Mouse (Mus musculus): Measurements from ENCODE around the gene Slc5a11. TPM values are rescaled to one million over a fixed set of nuclear protein-coding genes. Genes with fewer than 3 reads are reported as not detected.
A peak's percentile ranks its signal among the peaks of the same experiment; 100 is the strongest.

Slc5a11 gene
- polyA plus RNA-seq, 1 experiment from 2014 or later = 0.11 TPM

DNA sequence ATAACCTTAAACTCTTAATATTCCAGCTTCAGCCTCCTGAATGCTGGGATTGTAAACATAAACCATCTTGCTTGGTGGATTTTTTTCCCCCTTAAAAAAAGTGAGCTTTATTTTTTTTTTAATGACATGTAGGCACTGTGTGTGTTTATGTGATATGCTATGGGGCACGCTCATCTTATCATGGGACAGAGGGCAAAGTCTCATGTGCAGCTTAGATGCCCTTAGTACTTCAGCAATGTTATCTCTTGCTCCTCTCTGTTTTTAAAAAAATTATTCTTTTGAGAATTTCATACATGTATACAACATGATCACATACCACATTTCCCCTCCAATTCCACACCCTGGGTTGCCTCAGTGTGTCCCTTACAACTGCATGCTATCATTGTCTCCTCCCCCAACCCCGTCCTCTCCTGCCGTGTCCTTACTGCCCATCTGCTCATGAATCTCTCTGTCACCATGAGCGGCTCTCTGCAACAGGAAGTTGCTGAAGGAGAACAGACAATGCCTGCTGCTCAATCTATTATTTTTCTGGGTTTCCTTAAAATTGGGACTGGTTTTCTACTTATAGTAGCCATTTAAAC lies 32.0 kb downstream of the Slc5a11 start:
- WGBS = 46% methylated on average over 4 of the region's 4 CpGs
- ATAC-seq (replicated peaks; ENCODE audit: extremely low read depth, insufficient read depth, low FRiP score) = no peak

DNA sequence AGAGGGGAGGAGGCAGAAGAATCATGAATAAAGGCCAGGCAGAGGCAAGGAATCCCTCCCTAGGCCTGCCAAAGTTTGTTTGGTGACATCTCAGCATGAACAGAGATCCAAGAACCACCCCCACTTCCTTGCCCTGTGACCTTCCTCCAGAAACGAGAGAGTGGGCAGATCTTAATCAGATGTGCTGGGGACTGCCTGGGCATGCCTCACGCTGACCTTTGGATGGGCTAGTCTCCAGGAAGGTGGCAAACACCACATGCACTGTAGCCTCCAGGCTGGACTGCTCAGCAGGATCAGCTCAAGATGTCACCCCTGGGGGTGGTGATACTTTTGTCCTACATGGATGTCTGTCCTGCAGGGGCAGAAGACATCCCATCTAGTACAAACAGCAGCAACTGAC lies 33.6 kb downstream of the Slc5a11 start:
- Histone ChIP-seq H3K4me3 (ENCODE audit: low read length) (no peak overlapping the region), H3K9ac (ENCODE audit: low read length) (no peak overlapping the region), H3K4me2 (ENCODE audit: low read depth, low read length) (no peak overlapping the region), H3K27me3 (ENCODE audit: control insufficient read depth, insufficient read depth, low read length) (no peaks in the 10 kb centered on the region), H3K36me3 (ENCODE audit: control insufficient read depth, insufficient read depth) (no peaks in the 10 kb centered on the region), H3K4me1 (ENCODE audit: control insufficient read depth, insufficient read depth, low read length) (peaks cover 12% of the 10 kb centered on the region), H3K9me3 (replicated peaks; ENCODE audit: control insufficient read depth, low read length) (no peaks in the 10 kb centered on the region), H3K27ac (ENCODE audit: low read length) (no peak overlapping the region)
- ATAC-seq (replicated peaks; ENCODE audit: extremely low read depth, insufficient read depth, low FRiP score) = no peak
- 42% methylated on average over 2 of the region's 2 CpGs for WGBS

More for the DNA sequence above, 32.0 kb downstream of the Slc5a11 start:
- H3K4me3 ChIP-seq (ENCODE audit: low read length) = no peak overlapping the region
- H3K9ac ChIP-seq (ENCODE audit: low read length) = no peak overlapping the region
- peaks cover 12% of the 10 kb centered on the region for H3K4me1 ChIP-seq (ENCODE audit: control insufficient read depth, insufficient read depth, low read length)
- no peaks in the 10 kb centered on the region for H3K36me3 ChIP-seq (ENCODE audit: control insufficient read depth, insufficient read depth)
- H3K27ac ChIP-seq (ENCODE audit: low read length) = no peak overlapping the region
- no peaks in the 10 kb centered on the region for H3K27me3 ChIP-seq (ENCODE audit: control insufficient read depth, insufficient read depth, low read length)
- no peak overlapping the region for H3K4me2 ChIP-seq (ENCODE audit: low read depth, low read length)
- no peaks in the 10 kb centered on the region for H3K9me3 ChIP-seq (replicated peaks; ENCODE audit: control insufficient read depth, low read length)

DNA sequence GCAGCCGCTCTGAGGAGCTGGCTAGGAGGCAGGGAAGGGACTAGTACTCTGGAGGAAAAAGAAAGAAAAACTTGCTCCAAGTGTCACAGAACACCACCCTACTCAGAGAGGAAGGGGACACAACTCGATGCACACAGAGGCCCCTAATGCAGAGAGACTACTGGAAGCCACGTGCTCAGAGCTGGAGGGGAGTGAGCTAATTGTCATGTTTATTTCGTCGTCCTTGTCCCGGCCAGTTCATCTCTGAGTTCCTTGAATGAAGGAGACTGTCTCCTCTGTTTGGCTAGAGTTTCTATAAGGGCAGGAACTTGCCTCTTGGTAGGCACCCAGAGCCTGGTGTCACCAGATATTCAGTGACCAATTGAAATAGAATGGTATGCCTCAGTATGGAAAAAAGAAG lies 36.8 kb downstream of the Slc5a11 start:
- ATAC-seq (replicated peaks; ENCODE audit: extremely low read depth, insufficient read depth, low FRiP score) = no peak
- H3K27ac ChIP-seq (ENCODE audit: low read length) = no peak overlapping the region
- H3K9ac ChIP-seq (ENCODE audit: low read length) = no peak overlapping the region
- H3K9me3 ChIP-seq (replicated peaks; ENCODE audit: control insufficient read depth, low read length) = no peaks in the 10 kb centered on the region
- H3K27me3 ChIP-seq (ENCODE audit: control insufficient read depth, insufficient read depth, low read length) = no peaks in the 10 kb centered on the region
- H3K4me2 ChIP-seq (ENCODE audit: low read depth, low read length) = no peak overlapping the region
- H3K4me1 ChIP-seq (ENCODE audit: control insufficient read depth, insufficient read depth, low read length) = no peaks in the 10 kb centered on the region
- H3K36me3 ChIP-seq (ENCODE audit: control insufficient read depth, insufficient read depth) = no peaks in the 10 kb centered on the region
- H3K4me3 ChIP-seq (ENCODE audit: low read length) = no peak overlapping the region
- WGBS = 62% methylated on average over 6 of the region's 6 CpGs

DNA sequence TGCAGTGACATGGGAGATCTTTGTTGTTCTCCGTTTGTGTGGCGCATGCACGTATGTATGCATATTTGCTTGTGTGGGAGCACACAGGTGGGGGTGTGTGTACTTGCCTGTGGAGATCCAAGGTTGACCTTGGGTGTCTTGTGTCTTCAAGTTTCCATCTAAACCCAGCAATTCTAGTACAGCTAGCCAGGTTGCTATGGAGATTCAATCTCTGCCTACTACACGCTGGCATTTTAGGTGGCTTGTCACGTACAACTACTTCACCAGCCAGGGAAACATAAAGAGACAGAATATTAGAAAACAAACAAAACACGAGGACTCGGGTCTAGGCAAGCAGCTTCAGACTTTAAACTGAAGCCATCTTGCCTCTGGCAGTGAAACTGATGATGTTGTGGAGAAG lies 38.8 kb downstream of the Slc5a11 start:
- no peak for ATAC-seq (replicated peaks; ENCODE audit: extremely low read depth, insufficient read depth, low FRiP score)
- Histone ChIP-seq H3K9ac (ENCODE audit: low read length) (no peak overlapping the region), H3K4me1 (ENCODE audit: control insufficient read depth, insufficient read depth, low read length) (peaks cover 2% of the 10 kb centered on the region; the same call in 1 of the 2 replicates), H3K27ac (ENCODE audit: low read length) (no peak overlapping the region), H3K9me3 (replicated peaks; ENCODE audit: control insufficient read depth, low read length) (no peaks in the 10 kb centered on the region), H3K36me3 (ENCODE audit: control insufficient read depth, insufficient read depth) (no peaks in the 10 kb centered on the region), H3K27me3 (ENCODE audit: control insufficient read depth, insufficient read depth, low read length) (no peaks in the 10 kb centered on the region), H3K4me2 (ENCODE audit: low read depth, low read length) (no peak overlapping the region), H3K4me3 (ENCODE audit: low read length) (no peak overlapping the region)
- 78% methylated on average over 7 of the region's 7 CpGs for WGBS

DNA sequence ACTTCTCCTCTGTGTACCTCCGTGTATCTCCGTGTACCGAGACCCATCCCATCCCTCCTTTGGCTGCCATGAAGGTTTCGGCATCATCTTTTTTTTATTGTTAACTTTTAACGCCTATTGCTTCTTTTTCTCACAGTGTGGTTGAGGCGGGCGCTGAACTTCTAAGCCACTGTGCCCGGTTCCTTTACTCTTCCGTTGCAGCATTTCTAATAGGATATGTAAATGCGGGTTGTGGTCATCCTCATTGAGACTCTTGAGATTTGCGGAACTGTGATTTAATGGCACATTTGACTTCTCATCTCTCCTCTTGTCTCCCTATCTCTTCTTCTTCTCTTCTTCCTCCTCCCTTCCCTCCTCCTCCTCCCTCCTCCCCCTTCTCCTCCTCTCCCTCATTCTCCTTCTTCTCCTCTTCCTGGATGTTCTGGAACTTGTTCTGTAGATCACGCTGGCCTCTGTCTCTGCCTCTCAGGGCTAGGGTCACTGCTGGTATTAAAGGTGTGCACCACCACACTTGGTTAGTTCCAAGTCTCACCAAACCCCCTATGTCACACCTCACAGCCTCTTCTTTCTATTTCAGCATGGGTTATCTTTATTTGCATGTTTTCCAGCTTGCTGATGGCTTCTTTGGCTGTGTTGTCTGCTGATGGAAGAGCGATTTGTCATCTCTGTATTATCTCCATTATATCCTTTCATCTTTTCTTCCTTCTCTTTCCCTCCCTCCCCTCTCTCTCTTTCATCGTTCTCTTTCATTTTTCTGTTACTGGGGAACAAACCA lies 39.8 kb downstream of the Slc5a11 start:
- ATAC-seq (replicated peaks; ENCODE audit: extremely low read depth, insufficient read depth, low FRiP score) = no peak

DNA sequence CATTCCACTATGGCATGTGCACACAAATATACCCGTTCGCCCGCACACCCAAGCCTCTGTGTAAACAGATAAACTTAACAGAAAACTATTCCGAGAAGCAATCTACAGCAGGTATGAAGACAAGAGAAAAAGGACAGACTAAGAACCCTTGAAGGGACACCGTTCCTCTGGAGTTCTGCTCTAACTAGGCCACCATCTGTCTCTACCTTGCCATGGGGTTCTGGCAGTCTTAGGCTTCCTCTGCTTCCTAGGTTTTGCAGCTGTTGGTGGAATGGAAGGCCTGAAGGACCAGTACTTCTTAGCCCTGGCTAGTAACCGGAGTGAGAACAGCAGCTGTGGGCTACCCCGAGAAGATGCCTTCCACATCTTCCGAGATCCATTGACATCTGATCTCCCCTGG lies 43.5 kb downstream of the Slc5a11 start:
- Histone ChIP-seq H3K9me3 (replicated peaks; ENCODE audit: control insufficient read depth, low read length) (no peaks in the 10 kb centered on the region), H3K36me3 (ENCODE audit: control insufficient read depth, insufficient read depth) (no peaks in the 10 kb centered on the region), H3K4me3 (ENCODE audit: low read length) (no peak overlapping the region), H3K27ac (ENCODE audit: low read length) (no peak overlapping the region), H3K27me3 (ENCODE audit: control insufficient read depth, insufficient read depth, low read length) (no peaks in the 10 kb centered on the region), H3K4me1 (ENCODE audit: control insufficient read depth, insufficient read depth, low read length) (peaks cover 2% of the 10 kb centered on the region; the same call in 1 of the 2 replicates), H3K9ac (ENCODE audit: low read length) (no peak overlapping the region), H3K4me2 (ENCODE audit: low read depth, low read length) (no peak overlapping the region)
- 65% methylated on average over 8 of the region's 8 CpGs for WGBS
- no peak for ATAC-seq (replicated peaks; ENCODE audit: extremely low read depth, insufficient read depth, low FRiP score)

More for the DNA sequence above, 39.8 kb downstream of the Slc5a11 start:
- Histone ChIP-seq H3K4me3 (ENCODE audit: low read length) (no peak overlapping the region), H3K27ac (ENCODE audit: low read length) (no peak overlapping the region), H3K27me3 (ENCODE audit: control insufficient read depth, insufficient read depth, low read length) (no peaks in the 10 kb centered on the region), H3K9ac (ENCODE audit: low read length) (no peak overlapping the region), H3K9me3 (replicated peaks; ENCODE audit: control insufficient read depth, low read length) (no peaks in the 10 kb centered on the region), H3K4me2 (ENCODE audit: low read depth, low read length) (no peak overlapping the region), H3K36me3 (ENCODE audit: control insufficient read depth, insufficient read depth) (no peaks in the 10 kb centered on the region), H3K4me1 (ENCODE audit: control insufficient read depth, insufficient read depth, low read length) (peaks cover 2% of the 10 kb centered on the region; the same call in 1 of the 2 replicates)
- WGBS = 88% methylated on average over 14 of the region's 14 CpGs

DNA sequence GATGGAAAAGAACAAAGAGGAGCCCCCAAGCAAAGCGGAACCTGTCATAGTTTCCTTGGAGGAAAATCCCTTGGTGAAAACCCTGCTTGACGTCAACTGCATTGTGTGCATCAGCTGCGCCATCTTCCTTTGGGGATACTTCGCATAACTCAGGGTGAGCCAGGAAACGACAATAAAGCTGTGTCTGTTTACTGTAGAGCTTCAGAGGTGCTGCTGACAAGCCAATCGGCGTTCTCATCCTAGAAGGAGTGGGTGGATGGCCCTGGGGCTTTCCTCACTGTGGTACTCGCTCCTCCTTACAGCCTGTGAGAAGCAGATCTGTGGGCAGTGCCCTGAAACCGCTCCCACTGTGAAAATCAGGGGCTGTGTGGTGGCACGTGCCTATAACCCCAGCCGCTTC lies 58.5 kb downstream of the Slc5a11 start:
- Histone ChIP-seq H3K9ac (ENCODE audit: low read length) (no peak overlapping the region), H3K9me3 (replicated peaks; ENCODE audit: control insufficient read depth, low read length) (no peaks in the 10 kb centered on the region), H3K4me2 (ENCODE audit: low read depth, low read length) (no peak overlapping the region), H3K4me1 (ENCODE audit: control insufficient read depth, insufficient read depth, low read length) (no peaks in the 10 kb centered on the region), H3K27ac (ENCODE audit: low read length) (no peak overlapping the region), H3K36me3 (ENCODE audit: control insufficient read depth, insufficient read depth) (no peaks in the 10 kb centered on the region; the same call in 1 of the 2 replicates), H3K27me3 (ENCODE audit: control insufficient read depth, insufficient read depth, low read length) (no peaks in the 10 kb centered on the region), H3K4me3 (ENCODE audit: low read length) (no peak overlapping the region)
- WGBS = 47% methylated on average over 11 of the region's 11 CpGs
- ATAC-seq (replicated peaks; ENCODE audit: extremely low read depth, insufficient read depth, low FRiP score) = peak; percentile 58

DNA sequence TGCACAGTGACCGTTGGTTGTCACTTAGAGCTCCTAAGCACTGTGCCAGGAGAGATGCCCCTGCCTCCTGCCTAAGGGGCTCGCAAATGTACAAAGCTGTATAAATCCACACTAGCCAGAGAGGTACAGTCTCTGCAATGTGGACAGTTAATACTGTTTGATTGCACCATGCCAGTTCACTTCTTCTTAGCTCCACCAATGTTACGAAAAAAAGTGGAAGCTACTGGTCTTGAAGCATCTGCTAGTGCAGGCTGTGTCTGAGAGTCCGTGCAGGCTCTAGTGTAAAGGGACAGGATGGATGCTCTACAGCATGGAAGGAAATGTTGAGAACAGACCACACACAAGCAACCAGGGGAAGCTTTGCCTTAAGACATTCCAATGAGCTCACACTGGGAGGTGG lies 62.0 kb downstream of the Slc5a11 start:
- Histone ChIP-seq H3K36me3 (ENCODE audit: control insufficient read depth, insufficient read depth) (peaks cover 11% of the 10 kb centered on the region), H3K4me2 (ENCODE audit: low read depth, low read length) (no peak overlapping the region), H3K9me3 (replicated peaks; ENCODE audit: control insufficient read depth, low read length) (no peaks in the 10 kb centered on the region), H3K9ac (ENCODE audit: low read length) (no peak overlapping the region), H3K27me3 (ENCODE audit: control insufficient read depth, insufficient read depth, low read length) (no peaks in the 10 kb centered on the region), H3K4me1 (ENCODE audit: control insufficient read depth, insufficient read depth, low read length) (no peaks in the 10 kb centered on the region), H3K4me3 (ENCODE audit: low read length) (no peak overlapping the region), H3K27ac (ENCODE audit: low read length) (no peak overlapping the region)
- no peak for ATAC-seq (replicated peaks; ENCODE audit: extremely low read depth, insufficient read depth, low FRiP score)
- 85% methylated on average over 4 of the region's 4 CpGs for WGBS

DNA sequence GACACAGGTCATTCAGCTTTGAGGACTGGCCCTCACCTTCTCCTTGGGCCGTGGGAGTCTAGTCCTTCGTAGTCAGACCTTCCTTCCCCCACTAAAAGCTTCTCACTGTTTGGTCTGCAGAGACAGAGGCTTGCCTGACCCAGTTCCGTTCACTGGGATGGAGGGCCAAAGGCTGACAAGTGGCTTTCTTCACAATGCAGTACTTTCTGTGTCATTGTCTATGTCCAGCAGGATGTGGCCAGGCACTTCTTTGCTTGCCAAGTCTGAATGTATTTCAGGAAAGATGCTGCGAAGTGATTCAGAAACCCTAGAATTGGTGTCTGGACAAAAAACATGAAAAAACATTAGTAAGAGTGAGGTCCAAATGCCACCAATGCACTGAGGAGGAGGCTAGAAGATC lies 65.2 kb downstream of the Slc5a11 start:
- Histone ChIP-seq H3K4me1 (ENCODE audit: control insufficient read depth, insufficient read depth, low read length) (peaks cover 3% of the 10 kb centered on the region; the same call in 1 of the 2 replicates), H3K4me3 (ENCODE audit: low read length) (no peak overlapping the region), H3K27me3 (ENCODE audit: control insufficient read depth, insufficient read depth, low read length) (no peaks in the 10 kb centered on the region), H3K27ac (ENCODE audit: low read length) (no peak overlapping the region), H3K9me3 (replicated peaks; ENCODE audit: control insufficient read depth, low read length) (no peaks in the 10 kb centered on the region), H3K4me2 (ENCODE audit: low read depth, low read length) (no peak overlapping the region), H3K36me3 (ENCODE audit: control insufficient read depth, insufficient read depth) (peaks cover 11% of the 10 kb centered on the region), H3K9ac (ENCODE audit: low read length) (no peak overlapping the region)
- WGBS = 86% methylated on average over 4 of the region's 4 CpGs
- no peak for ATAC-seq (replicated peaks; ENCODE audit: extremely low read depth, insufficient read depth, low FRiP score)

All from heart, embryonic 16.5 days (tissue).